Mouse (Mus musculus) brain, embryonic 14.5 days (tissue): ENCODE data around the gene Klhdc2.

Source experiments
- CTCF ChIP-seq: fragments of 200-500 bp; IDR thresholded peaks from 2 replicates; pipeline ENCODE4 v1.5.1; 2012; ENCODE audit warnings: inconsistent platforms, mild to moderate bottlenecking, moderate library complexity, borderline replicate concordance; ENCODE audit not compliant: insufficient read depth, insufficient read length; ENCODE audit errors: extremely low read depth
- POLR2A ChIP-seq: fragments of 200-500 bp; IDR thresholded peaks from 2 replicates; pipeline ENCODE4 v1.6.1; 2012; ENCODE audit warnings: mild to moderate bottlenecking, inconsistent platforms, borderline replicate concordance; ENCODE audit not compliant: poor library complexity, insufficient read depth, insufficient read length, severe bottlenecking; ENCODE audit errors: extremely low read depth

DNA sequence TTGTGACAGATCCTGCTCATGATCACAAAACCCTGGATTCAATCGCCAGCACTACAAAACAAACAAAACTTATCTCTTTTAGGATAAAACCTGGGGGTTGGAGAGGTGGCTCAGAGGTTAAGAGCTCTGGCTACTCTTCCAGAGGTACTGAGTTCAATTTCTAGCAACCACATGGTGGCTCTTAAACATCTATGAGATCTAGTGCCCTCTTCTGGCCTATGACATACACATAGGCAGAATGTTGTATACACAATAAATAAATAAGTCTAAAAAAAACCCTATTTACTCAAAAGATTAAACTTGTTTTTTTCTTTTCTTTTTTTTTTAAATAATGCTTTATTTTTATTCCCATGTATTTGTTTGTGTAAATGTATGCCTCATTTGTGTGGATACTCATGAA is 55.2 kb downstream of the Klhdc2 start:
- TF ChIP-seq CTCF: no peak
- TF ChIP-seq POLR2A: no peak
